Mouse (Mus musculus): ENCODE results near the gene Zfp444.

The Zfp444 gene

DNA sequence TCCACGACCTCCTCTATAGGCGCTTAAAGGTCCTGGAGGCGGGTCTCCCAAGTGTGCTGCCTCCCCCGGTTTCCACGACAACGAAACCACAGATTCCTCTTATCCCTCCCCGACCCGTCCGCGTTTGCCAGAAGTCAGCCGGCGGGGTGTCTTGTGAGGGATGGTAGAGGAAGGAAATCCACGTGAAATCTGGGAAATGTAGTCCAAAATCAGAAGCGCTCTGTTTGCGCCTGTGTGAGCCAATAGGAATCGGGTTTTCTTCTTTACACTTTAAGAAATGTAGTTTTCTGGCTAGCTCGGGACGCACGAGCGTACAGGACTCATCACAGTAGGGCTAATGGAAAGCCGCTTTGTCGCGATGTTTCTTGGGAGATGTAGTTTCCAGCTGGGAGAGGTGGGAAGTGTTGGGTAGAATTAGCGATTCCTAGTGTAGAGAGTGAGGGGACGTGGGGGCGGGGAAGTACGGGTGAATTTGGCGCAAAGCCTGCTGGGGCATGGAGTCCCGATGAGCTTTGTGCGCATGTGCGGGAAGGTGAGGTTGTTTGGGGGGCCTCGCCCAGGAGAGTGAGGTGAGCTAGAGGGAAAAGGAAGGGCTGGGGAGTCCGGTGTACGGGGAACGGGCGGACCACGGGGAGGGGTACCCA is at the start of gene Zfp444:
Zfp444 (plus strand) TSS at position 221 of the 644 bp plus-strand sequence.
- under 1% methylated on average over 37 of the region's 37 CpGs for WGBS

- 38% methylated on average over 7 of the region's 7 CpGs for WGBS
These were observed 45.2 kb upstream of the Zfp444 start for GRCm38 (mm10) chr7:6126690-6127448.

DNA sequence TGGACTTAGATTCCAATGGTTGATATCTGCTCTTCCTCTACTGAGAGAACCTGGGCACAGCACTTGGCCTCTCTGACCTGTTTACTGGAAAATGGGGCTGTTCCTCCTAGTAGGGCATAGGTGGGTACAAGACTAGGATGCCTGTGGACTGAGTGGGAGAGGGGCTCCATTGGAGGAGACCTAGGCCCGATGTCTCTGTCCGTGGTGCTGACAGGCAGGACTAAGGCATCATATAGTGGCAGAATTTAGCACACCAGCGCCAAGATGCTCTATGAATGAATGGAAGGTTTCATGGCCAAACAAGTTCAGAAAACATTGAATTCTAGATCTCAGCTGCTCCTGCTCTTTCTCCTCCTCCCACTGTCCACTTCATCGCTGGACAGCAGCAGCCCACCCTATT is 41.7 kb upstream of the Zfp444 start:
- WGBS, result 56% methylated on average over 4 of the region's 4 CpGs

- WGBS, result 91% methylated on average over 30 of the region's 30 CpGs
These were observed 39.4 kb upstream of the Zfp444 start for GRCm38 (mm10) chr7:6132646-6133045.

GRCm38 (mm10) chr7:6139295-6139694 is 32.7 kb upstream of the Zfp444 start:
- 64% methylated on average over 3 of the region's 3 CpGs for WGBS

DNA sequence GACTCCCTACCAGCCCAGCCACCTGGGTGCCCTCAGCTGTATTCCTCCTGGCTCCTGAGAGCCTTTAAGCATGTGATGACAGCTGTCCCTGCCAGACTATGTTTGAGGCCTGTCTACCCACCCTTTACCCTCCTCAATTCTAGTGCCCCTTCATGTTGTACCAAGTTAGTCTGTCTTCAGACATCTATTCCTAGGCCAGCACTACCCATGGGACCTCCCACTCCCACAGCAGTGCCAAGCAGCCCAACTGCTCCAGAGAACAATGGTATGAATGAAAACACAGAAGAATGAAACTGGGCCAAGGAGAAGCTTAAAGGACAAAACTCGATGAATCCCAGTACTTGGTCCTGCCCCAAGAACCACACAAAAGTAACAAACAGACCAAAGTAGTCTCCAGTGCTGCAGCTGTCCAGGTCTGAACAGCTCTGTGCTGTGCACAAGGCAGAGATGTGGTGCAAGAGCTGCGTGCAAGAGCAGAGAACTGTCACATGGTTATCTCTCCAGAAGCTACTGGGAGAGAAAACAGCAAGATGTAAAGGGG is 28.0 kb upstream of the Zfp444 start:
- 21% methylated on average over 2 of the region's 2 CpGs for WGBS

DNA sequence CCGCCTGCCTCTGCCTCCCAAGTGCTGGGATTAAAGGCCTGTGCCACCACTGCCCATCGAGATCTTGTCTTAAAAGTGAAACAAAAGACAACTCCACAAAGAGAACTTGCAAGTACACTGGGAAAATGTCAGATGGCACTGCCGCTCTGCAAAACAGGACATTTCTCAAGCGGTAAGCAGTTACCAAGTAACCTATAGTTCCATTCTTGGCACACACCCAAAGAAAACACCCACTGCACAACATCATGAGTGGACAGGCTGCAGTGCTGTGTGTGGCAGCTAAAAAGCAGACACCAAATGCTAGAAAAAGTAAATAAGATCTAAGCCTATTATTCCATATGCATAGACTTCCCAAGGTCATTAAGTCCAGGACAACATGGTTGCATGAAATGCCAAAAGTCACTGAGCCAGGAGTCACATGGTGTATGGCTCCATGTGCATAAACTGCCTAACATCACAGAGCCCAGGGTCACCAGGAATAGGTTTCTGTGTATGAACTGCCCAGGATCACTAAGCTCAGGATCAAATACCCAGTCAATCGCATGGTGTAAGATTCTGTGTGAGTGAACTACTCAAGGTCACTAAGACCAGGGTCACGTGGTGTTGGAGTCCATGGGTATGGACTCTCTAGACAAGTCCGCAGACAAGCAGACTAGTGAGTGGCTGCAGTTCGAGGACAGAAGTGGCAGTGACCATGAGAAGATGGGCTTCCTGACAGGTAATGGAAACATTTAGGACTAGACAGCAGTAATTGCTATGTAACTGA is 26.4 kb upstream of the Zfp444 start:
- 72% methylated on average over 8 of the region's 8 CpGs for WGBS

- WGBS, result 36% methylated on average over 7 of the region's 7 CpGs
These were observed 25.6 kb upstream of the Zfp444 start for GRCm38 (mm10) chr7:6146194-6146981.

DNA sequence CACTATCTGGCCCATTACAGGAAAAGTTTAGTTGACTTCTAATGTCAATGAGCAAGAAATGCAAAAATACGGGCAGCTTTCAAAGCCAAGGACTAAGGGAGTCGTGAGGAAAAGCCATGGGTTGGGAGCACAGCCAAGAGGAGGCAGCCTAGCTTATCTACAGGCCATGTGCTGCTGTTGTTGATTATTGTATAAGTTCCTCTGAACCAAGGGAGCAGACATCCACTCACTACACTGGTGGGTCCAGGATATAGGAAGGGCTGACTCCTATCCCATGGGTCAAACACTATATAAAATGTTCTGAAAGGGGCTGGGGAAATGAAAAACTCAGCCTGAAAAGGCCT is 25.1 kb upstream of the Zfp444 start:
- 21% methylated on average over 2 of the region's 2 CpGs for WGBS

- 72% methylated on average over 5 of the region's 5 CpGs for WGBS
These were observed 24.3 kb upstream of the Zfp444 start for GRCm38 (mm10) chr7:6147688-6148087.

- 67% methylated on average over 1 of the region's 1 CpGs for WGBS
These were observed 20.8 kb upstream of the Zfp444 start for GRCm38 (mm10) chr7:6151266-6151665.

DNA sequence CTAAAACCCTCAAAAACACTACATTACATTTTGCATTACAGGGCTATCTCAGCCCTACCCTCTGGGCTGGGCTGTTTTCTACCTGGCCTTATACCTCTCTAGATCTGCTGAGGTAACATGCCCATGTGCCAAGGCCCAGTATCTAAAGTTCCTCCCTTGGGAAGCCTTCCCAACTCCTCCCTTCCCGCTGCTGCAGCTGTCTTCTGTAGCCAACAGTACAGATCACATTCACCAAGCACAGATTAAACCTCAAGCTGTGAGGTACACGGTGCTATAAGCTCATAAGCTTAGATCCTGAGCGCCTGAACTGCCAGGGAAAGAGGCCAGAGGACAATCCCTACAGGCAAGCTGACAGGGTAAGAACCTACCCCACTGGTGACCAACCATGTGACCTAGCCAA is 20.0 kb upstream of the Zfp444 start:
- 55% methylated on average over 3 of the region's 3 CpGs for WGBS

GRCm38 (mm10) chr7:6153131-6153530 is 18.9 kb upstream of the Zfp444 start:
- 75% methylated on average over 3 of the region's 3 CpGs for WGBS

DNA sequence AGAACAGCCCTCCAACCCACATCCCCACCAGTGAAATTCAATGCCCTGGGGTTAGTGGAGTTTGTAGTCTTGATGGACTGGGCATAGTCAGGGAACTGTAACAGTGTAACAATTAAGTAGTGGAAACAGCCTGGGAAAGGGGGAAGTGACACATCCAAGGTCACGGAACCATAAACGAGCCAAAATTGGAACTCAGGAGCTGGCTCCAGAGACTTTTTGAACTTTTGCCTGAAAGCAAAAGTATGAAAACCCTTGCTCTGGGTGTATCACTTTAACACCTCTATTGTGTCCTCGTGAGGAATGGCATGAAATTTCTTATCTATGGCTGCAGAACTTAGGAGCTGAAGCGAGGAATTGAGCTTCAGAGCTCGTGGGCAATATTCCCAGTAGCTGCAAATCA is 17.9 kb upstream of the Zfp444 start:
- 39% methylated on average over 5 of the region's 5 CpGs for WGBS

DNA sequence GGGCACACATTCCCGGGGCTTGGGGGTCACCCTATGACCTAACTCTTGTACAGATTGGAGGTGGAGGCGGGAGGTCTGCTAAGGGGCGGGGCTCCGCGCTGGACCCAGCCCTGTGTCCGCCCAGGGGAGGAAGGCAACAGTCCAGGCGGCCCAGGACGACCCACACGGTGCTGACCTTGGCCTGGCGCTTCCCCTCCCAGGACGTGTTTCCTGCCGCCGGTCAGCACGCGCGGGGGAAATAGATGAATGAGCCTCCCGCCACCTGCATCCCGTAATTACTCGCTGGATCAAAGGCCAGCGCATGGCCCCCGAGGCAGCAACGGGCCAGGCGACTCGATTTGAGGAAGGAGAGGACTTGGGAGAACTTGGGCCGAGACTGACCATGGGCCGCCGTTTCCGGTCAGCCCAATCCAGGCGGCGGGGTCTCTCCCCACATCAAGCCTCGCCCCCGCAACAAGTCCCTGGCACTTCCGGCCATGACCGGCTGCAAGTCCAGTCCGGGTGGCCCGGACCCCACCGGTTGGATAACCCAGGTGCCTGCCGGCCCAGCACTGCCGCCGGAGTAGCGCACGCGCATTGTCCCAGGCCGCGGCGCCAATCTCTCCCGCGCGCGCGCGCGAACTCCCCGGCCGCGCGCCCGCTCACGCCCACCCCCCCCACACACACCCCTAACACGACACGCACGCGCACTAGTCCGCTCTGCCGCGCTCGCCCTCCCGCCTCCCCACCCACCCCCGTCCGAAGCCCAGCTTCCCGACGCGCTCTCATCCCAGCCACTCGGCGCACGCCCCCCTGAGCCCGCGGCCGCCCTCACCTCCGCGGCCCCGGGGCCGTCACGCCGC is 16.8 kb upstream of the Zfp444 start:
- WGBS, result under 1% methylated on average over 83 of the region's 85 CpGs

DNA sequence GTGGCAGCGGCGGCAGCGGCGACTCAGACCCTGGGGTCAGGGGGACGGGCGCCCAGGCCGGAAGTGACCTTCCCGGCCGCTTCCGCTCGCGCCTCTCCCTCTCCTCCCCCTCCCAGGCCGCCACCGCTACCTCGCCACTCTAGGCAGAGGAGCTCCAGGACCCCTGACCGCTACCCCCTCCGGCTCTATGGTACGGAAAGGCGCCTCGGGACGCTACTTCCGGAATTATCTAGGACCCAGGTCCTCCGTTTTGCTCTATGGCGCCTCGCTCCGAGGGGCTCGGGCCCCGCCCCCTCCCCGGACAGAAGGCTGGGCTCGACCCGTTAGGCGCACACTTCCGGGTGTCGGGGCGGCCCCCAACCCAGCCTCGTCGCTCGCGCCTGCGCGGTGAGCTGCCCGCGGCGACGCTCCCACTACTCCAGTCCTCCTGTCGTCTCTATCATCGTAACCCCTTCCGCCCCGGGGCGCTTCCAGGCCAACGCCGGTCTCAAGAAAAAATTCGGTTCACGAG is 16.1 kb upstream of the Zfp444 start, which contains the start of gene Zfp787:
Zfp787 (minus strand) TSS at position 97 of the 511 bp plus-strand sequence.
- under 1% methylated on average over 54 of the region's 54 CpGs for WGBS

DNA sequence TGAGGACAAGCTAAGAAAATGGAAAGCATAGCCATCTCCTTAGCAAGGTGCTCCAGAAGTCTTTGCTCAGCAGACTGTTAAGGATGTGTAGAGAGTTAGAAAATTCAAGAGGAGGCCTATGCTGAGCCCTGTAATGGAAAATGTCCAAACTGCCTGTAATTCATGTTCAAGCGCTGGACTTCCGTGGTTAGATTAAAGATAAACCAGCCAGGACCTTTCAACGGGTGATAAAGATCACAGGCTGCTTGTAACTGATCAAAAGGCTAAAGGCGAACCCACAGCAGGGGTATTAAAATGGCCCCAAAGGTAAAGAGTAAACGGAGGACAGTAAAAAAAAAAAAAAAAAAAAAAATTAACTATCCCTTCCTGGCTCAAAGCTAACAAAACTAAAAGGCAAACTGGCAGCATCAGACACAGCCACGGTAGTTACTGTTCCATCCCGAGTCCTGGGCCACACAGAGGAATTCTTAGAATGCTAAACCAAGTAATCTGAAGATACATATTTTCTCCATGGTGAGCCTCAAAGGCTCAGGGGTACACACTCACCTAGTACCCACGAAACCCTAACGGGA is 15.0 kb upstream of the Zfp444 start:
- 69% methylated on average over 9 of the region's 9 CpGs for WGBS

GRCm38 (mm10) chr7:6157479-6157878 is 14.5 kb upstream of the Zfp444 start:
- WGBS, result 71% methylated on average over 1 of the region's 1 CpGs

DNA sequence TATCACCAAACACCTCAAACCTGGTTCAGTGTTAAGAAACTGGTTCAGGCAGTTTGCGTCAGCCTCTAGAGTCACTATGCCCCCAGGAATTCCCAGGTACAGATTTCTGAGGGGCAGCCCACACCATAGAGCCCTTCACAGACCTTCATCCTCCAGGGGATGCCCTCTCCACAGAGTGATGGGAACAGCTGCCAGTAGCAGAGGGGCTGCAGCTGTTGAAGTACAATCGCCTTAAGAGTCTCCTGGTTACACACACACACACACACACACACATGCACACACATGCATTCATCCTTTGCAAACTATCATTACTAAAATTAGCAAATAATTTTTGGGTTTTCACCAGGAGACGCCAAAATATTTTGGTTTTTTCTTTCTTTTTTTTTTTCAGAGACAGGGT is 12.4 kb upstream of the Zfp444 start:
- WGBS, result 88% methylated on average over 3 of the region's 3 CpGs

DNA sequence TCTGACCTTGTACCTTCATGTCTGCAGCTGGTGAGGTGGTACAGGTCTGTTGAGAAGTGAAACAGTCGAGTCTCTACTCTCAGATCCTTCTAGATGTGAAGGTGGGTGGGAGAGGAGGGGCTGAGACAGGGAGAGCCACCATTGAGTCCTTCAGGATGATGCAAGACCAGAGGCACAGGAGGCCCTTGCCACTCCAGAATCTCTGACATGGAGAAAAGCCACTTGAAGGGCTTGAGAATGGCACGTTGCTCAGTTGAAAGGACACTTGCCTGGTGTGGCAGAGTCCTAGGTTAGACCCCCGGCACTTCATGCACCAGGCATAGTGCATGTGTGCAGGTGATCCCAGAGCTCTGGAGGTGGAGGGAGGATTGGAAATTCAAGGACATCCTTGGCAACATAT is 10.5 kb upstream of the Zfp444 start:
- WGBS, result 64% methylated on average over 3 of the region's 3 CpGs
